Mouse (Mus musculus) CH12.LX (cell line): ENCODE results near the gene Rccd1.

Experiments
- CHD2 ChIP-seq: IDR thresholded peaks from 2 replicates; pipeline ENCODE4 v1.6.1; 2011; ENCODE audit warnings: low read length, improper control_type of control experiment
- CTCF ChIP-seq, 2 experiments: IDR thresholded peaks in 1 of 2; conservative IDR thresholded peaks in 1 of 2; 2 replicates each; pipeline ENCODE4 v1.5.1; 2011 to 2012; ENCODE audit warnings: low read depth in 2 of 2, low read length in 2 of 2, improper control_type of control experiment in 1 of 2, inconsistent platforms in 1 of 2, mild to moderate bottlenecking in 1 of 2, moderate library complexity in 1 of 2
- GABPA ChIP-seq: IDR thresholded peaks from 2 replicates; pipeline ENCODE4 v1.6.1; 2012; ENCODE audit warnings: low read depth, low read length, improper control_type of control experiment, inconsistent platforms; ENCODE audit not compliant: insufficient replicate concordance
- JUN ChIP-seq: IDR thresholded peaks from 2 replicates; pipeline ENCODE4 v1.6.1; 2011; ENCODE audit warnings: low read depth, mild to moderate bottlenecking, low read length, improper control_type of control experiment, moderate library complexity; ENCODE audit not compliant: insufficient read depth
- MAZ ChIP-seq: IDR thresholded peaks from 2 replicates; pipeline ENCODE4 v1.6.1; 2012; ENCODE audit warnings: low read depth, mild to moderate bottlenecking, inconsistent platforms, low read length, improper control_type of control experiment, moderate library complexity
- MEF2A ChIP-seq: IDR thresholded peaks from 2 replicates; pipeline ENCODE4 v1.6.1; 2014; ENCODE audit warnings: low read depth, mild to moderate bottlenecking, inconsistent platforms, low read length, improper control_type of control experiment, borderline replicate concordance
- NRF1 ChIP-seq: IDR thresholded peaks from 2 replicates; pipeline ENCODE4 v1.6.1; 2014; ENCODE audit warnings: low read depth, mild to moderate bottlenecking, inconsistent platforms, low read length, improper control_type of control experiment, moderate library complexity
- POLR2A ChIP-seq: IDR thresholded peaks from 2 replicates; pipeline ENCODE4 v1.6.1; 2011; ENCODE audit warnings: low read depth, mild to moderate bottlenecking, improper control_type of control experiment, low read length
- RAD21 ChIP-seq: IDR thresholded peaks from 2 replicates; pipeline ENCODE4 v1.6.1; 2011; ENCODE audit warnings: low read depth, mild to moderate bottlenecking, low read length, improper control_type of control experiment, moderate library complexity
- TBP ChIP-seq: conservative IDR thresholded peaks from 2 replicates; pipeline ENCODE4 v1.6.1; 2011; ENCODE audit warnings: low read depth, low read length, improper control_type of control experiment

- TF ChIP-seq CTCF (conservative IDR thresholded peaks at IDR 0.05 in 1 of 2, IDR thresholded peaks at IDR 0.05 in 1 of 2; ENCODE audit: low read depth in 2 of 2, low read length in 2 of 2) = no peak
- TF ChIP-seq GABPA = no peak
- TF ChIP-seq JUN = peak; percentile 70
- peak; percentile 95 for TF ChIP-seq POLR2A
- TF ChIP-seq RAD21 = no peak
- TF ChIP-seq NRF1 = peak; percentile 89
- peak; percentile 42; the same call in 1 of the 2 replicates for TF ChIP-seq CHD2
- 0 out of 2 replicates have a peak, but pooled peaks have one; percentile 24 for TF ChIP-seq MAZ
- 0 out of 2 replicates have a peak, but pooled peaks have one; percentile 45 for TF ChIP-seq MEF2A
- TF ChIP-seq TBP = peak; percentile 63; the same call in 1 of the 2 replicates
Measured at GRCm38 (mm10) chr7:80294062-80294763, 30.0 kb downstream of the Rccd1 start, which contains the start of gene Prc1.
